Mouse (Mus musculus) embryonic facial prominence, embryonic 10.5 days (tissue): ENCODE results near the gene C1qtnf6. TPM values are rescaled to one million over a fixed set of nuclear protein-coding genes. Genes with fewer than 3 reads are reported as not detected.

Experiments
- DNase-seq: peaks from one replicate; pipeline ENCODE4 v3.0.0-alpha.2; 2017; ENCODE audit warnings: low spot score
- H3K27ac ChIP-seq: fragments of 300-500 bp; sonication (generic); replicated peaks from 2 replicates; pipeline ENCODE4 v1.5.1; 2016; ENCODE audit warnings: mild to moderate bottlenecking
- H3K27me3 ChIP-seq: fragments of 300-500 bp; sonication (generic); replicated peaks from 2 replicates; pipeline ENCODE4 v1.6.1; 2016; ENCODE audit warnings: low read depth, mild to moderate bottlenecking; ENCODE audit not compliant: poor library complexity, severe bottlenecking
- H3K36me3 ChIP-seq: fragments of 300-500 bp; sonication (generic); replicated peaks from 2 replicates; pipeline ENCODE4 v1.6.1; 2016; ENCODE audit warnings: mild to moderate bottlenecking, moderate library complexity
- H3K4me1 ChIP-seq: fragments of 300-500 bp; sonication (generic); 2 replicates; pipeline ENCODE4 v1.6.1; 2016
- H3K4me3 ChIP-seq: fragments of 300-500 bp; sonication (generic); 2 replicates; pipeline ENCODE4 v1.5.1; 2016; ENCODE audit warnings: mild to moderate bottlenecking, moderate library complexity
- H3K9me3 ChIP-seq: fragments of 300-500 bp; sonication (generic); 2 replicates; pipeline ENCODE4 v1.6.1; 2016; ENCODE audit warnings: mild to moderate bottlenecking
- WGBS: fragments of 180-500 bp; shearing (Covaris S2); methylation state at CpG from one replicate; pipeline ENCODE4 v1.1.7; 2016; 5-methylcytosine and 5-hydroxymethylcytosine counted together
- polyA plus RNA-seq: library from polyadenylated mRNA; unstranded; fragments of >200 nt; fragmentation: Nextera tagmentation; extraction: Ambion mirVana; gene quantifications from 2 replicates; pipeline ENCODE4 v1.2.1, GENCODE M21; 2016

Gene C1qtnf6
- polyA plus RNA-seq, 1 experiment from 2014 or later = 10.4 TPM

DNA sequence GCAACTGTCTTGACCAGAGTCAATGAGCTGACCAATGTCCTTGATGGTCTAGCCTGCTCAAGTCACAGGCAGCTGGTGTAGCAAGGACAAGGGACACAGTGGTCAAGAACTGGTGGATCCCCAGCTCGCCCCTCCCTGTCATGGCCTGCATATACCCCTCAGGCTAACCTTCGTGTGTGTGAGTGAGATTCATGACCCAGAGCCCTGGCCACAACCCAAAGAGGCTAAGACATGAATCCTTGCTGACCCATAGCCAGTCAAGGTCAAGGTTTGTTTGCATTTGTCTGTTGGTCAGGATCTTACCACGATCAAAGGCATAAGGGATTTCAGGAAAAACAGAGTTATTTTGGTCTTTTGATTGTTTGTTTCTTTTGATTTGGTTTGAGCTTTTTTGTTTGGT is 48.7 kb downstream of the C1qtnf6 start:
- H3K36me3 ChIP-seq = no peaks in the 10 kb centered on the region
- 0 out of 2 replicates have a peak, but pooled peaks cover 7% of the 10 kb centered on the region for H3K4me1 ChIP-seq
- H3K4me3 ChIP-seq = no peak overlapping the region
- H3K27me3 ChIP-seq = 0 out of 2 replicates have a peak, but pooled peaks cover 7% of the 10 kb centered on the region
- H3K27ac ChIP-seq = no peak overlapping the region
- no peak for DNase-seq
- no peaks in the 10 kb centered on the region for H3K9me3 ChIP-seq
- WGBS = 70% methylated on average over 3 of the region's 3 CpGs

DNA sequence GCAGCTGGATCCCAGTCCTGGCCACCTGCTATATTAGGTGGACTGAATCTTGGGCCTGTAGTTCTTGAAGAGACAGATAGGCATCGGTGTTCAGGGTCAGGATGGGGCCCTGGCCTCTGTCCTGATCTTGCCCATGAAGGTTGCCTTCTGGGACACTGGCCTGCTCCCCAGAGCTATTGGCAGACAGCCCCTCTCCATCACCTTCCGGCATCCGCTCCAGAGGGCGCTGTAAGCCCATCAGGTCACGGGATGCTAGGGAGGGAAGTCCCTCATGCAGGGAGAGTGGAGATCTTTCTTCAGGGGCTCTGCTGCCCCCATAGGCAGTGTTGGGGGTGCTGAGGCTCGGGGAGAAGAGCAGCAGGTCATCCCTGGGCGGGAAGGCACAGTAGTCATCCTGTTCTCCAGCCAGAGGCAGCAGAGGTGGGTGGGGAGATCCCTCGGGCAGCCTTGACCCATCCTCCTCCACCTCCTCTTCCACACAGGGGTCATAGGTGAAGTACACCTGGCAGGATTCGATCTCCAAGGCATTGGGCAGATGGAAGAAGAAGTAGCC is 49.7 kb downstream of the C1qtnf6 start:
- no peak for DNase-seq
- no peak overlapping the region for H3K4me3 ChIP-seq
- no peak overlapping the region for H3K27ac ChIP-seq
- H3K4me1 ChIP-seq = 0 out of 2 replicates have a peak, but pooled peaks cover 7% of the 10 kb centered on the region
- no peaks in the 10 kb centered on the region for H3K36me3 ChIP-seq
- WGBS = 49% methylated on average over 9 of the region's 9 CpGs
- 0 out of 2 replicates have a peak, but pooled peaks cover 2% of the 10 kb centered on the region for H3K27me3 ChIP-seq
- H3K9me3 ChIP-seq = no peaks in the 10 kb centered on the region

DNA sequence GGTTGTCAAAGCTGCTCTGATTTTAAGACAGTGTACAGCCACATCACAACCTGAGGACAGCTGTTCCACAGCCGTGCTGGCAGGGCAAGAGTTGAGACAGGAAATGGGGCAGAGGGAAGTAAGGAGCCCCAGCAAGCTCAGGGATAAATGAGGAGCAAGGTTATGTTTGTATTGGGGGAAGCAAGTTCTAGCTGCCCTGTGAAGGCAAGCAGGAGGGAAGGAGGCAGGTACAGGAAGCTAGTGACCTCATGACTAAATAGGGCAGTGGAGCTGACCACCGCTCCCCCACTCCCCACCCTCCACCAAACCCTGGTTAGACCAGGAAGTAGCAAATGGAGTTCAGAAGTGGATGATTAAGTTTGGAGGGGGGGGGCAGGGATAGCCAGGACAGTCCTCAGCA is 50.2 kb downstream of the C1qtnf6 start:
- WGBS = 72% methylated on average over 2 of the region's 2 CpGs
- Histone ChIP-seq H3K4me3 (no peak overlapping the region), H3K27me3 (no peaks in the 10 kb centered on the region), H3K4me1 (0 out of 2 replicates have a peak, but pooled peaks cover 7% of the 10 kb centered on the region), H3K27ac (no peak overlapping the region), H3K36me3 (no peaks in the 10 kb centered on the region), H3K9me3 (no peaks in the 10 kb centered on the region)
- no peak for DNase-seq

DNA sequence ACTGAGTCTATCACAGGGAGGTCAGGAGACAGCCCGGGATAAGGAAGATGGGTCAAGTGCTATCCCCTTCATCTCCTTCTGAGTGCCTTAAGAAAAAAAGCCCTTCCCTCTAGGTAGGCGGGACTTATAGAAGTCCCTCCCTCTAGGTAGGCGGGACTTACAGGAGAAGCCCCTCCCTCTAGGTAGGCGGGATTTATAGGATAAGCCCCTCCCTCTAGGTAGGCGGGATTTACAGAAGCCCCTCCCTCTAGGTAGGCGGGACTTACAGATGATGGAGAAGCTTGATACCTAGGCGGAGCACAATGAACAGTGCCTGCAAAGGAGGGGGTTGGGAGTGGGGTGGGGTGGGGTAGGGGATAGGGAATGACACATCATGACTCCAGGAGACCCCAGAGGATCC is 51.1 kb downstream of the C1qtnf6 start:
- no peaks in the 10 kb centered on the region for H3K9me3 ChIP-seq
- DNase-seq = no peak
- H3K4me1 ChIP-seq = 0 out of 2 replicates have a peak, but pooled peaks cover 7% of the 10 kb centered on the region
- no peaks in the 10 kb centered on the region for H3K27me3 ChIP-seq
- no peak overlapping the region for H3K4me3 ChIP-seq
- 71% methylated on average over 7 of the region's 7 CpGs for WGBS
- no peaks in the 10 kb centered on the region for H3K36me3 ChIP-seq
- no peak overlapping the region for H3K27ac ChIP-seq

DNA sequence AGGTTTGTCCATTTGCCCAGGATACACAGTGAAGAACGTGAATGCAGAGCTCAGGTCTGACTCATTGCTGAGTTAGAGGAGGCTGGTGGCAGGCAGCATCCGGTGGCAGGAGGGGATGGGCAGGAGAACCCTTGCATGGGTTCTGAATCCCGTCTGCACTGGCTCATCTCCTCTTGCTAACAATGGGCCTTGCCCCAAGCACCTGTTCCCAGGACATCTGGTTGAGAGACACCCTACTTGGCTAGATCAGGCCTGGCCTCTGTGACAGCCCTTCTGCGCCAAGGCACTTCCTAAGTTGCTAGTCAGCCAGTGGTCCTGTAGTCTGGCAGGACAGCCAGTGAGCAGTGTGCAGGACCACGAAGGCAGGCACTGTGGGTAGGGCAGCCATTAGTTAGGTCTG is 51.7 kb downstream of the C1qtnf6 start:
- Histone ChIP-seq H3K4me1 (0 out of 2 replicates have a peak, but pooled peaks cover 7% of the 10 kb centered on the region), H3K9me3 (no peaks in the 10 kb centered on the region), H3K27ac (no peak overlapping the region), H3K36me3 (no peaks in the 10 kb centered on the region), H3K4me3 (no peak overlapping the region), H3K27me3 (no peaks in the 10 kb centered on the region)
- no peak for DNase-seq
- 76% methylated on average over 5 of the region's 5 CpGs for WGBS

DNA sequence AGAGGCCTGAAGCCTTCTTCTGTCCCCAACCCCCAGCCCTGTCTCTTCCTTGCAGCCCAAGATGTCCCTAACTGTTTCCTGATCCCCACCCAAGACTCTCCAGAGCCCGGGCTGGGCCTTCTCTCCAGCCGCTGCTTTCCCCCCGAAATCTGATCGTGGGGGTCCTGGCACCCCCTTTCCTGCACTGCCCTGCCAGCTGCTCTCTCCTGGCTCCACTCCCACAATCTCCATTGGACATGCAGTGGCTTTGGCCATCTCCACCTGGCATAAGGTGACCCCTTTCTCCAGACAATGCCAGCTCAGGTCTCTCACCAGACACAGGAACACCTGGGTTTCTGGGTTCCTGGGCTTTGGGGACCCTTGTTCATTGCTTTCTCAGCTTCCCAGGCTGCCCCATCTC is 53.1 kb downstream of the C1qtnf6 start:
- DNase-seq = no peak
- WGBS = 87% methylated on average over 4 of the region's 4 CpGs
- Histone ChIP-seq H3K36me3 (no peaks in the 10 kb centered on the region), H3K9me3 (no peaks in the 10 kb centered on the region), H3K27ac (no peak overlapping the region), H3K4me1 (0 out of 2 replicates have a peak, but pooled peaks cover 7% of the 10 kb centered on the region), H3K4me3 (no peak overlapping the region), H3K27me3 (no peaks in the 10 kb centered on the region; the same call in 1 of the 2 replicates)

DNA sequence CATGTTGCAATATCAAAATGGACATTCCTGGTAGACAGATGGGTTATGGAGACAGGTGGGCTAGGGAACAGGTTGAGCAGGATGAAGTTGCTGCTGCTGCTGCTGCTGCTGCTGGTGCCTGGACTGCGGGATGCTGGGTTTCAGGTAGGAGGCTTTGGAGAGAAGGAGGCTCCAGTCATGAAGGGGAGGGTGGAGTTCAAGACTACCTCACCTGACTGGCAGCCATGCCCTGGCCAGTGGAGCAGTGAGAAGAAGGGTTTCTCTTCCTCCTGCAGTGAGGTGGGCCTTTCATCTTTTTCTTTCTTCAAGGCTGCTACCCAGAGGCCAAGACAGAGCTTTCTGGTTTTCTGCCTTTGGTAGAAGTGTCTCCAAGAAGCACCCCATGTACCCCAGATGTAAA is 54.3 kb downstream of the C1qtnf6 start:
- DNase-seq = no peak
- Histone ChIP-seq H3K27ac (no peak overlapping the region), H3K9me3 (no peaks in the 10 kb centered on the region), H3K4me3 (no peak overlapping the region), H3K36me3 (no peaks in the 10 kb centered on the region), H3K4me1 (peaks cover 12% of the 10 kb centered on the region), H3K27me3 (no peaks in the 10 kb centered on the region; the same call in 1 of the 2 replicates)
- 84% methylated on average over 1 of the region's 1 CpGs for WGBS

DNA sequence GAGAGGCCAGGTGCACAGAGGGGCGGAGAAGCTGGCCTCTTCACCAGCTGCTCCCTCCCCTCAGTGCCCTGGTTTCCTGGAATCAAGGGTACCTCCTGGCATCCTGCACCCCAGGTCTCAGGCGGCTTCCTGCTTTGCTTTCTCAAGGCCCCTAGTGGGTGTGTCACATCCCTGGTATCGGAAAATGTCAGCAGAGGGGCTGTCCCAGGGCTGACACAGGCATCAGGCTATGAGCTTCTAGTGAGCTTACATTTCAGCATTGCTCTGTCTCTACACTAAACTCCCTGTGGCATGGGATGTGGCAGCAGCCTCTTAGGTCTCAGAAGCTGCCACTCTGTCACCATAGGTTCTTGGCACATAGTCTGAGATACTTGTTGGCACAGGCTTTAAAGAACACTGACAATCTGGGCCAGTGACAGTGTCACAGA is 55.6 kb downstream of the C1qtnf6 start:
- H3K27ac ChIP-seq = no peak overlapping the region
- DNase-seq = no peak
- WGBS = 62% methylated on average over 3 of the region's 3 CpGs

DNA sequence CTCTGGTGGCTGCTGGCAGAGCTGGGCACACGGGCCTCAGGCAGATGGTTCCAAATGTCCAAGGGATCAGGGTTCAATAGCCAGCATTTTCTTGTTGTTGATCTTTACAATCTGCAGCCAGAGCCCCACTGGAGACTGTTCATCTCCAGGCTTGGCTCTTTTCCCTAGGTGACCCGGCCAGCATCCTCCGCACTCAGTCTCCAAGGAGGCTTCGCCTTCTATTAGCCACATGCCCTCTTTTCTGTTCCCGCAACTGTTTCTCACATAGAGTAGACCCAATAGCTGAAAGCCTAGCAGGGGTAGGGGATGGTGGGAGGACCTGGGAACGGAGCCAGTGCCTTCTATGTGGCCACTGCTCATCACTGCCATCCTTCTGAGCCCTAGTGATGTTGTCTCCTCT is 57.8 kb downstream of the C1qtnf6 start:
- Histone ChIP-seq H3K27me3 (no peaks in the 10 kb centered on the region; the same call in 1 of the 2 replicates), H3K4me3 (no peak overlapping the region), H3K36me3 (no peaks in the 10 kb centered on the region), H3K4me1 (peaks cover 22% of the 10 kb centered on the region), H3K9me3 (no peaks in the 10 kb centered on the region), H3K27ac (no peak overlapping the region)
- whole genome bisulfite sequencing = 87% methylated on average over 6 of the region's 6 CpGs
- no peak for DNase-seq

More for the DNA sequence above, 55.6 kb downstream of the C1qtnf6 start:
- Histone ChIP-seq H3K4me3 (no peak overlapping the region), H3K4me1 (peaks cover 15% of the 10 kb centered on the region), H3K27me3 (no peaks in the 10 kb centered on the region; the same call in 1 of the 2 replicates), H3K36me3 (no peaks in the 10 kb centered on the region), H3K9me3 (no peaks in the 10 kb centered on the region)

Other genes with a start within 250 kb of the C1qtnf6 start
- gene Csf2rb2, start 225.7 kb downstream of the C1qtnf6 start, polyA plus RNA-seq = 0.48 and 0.51 TPM in 2 replicates
- gene Csf2rb, start 205.7 kb downstream of the C1qtnf6 start, polyA plus RNA-seq = 2.1 and 2.2 TPM in 2 replicates
- not detected in 2 replicates for gene Tex33, start 135.5 kb downstream of the C1qtnf6 start, polyA plus RNA-seq
- gene Tst, start 125.5 kb downstream of the C1qtnf6 start, polyA plus RNA-seq = 10.4 and 12.7 TPM in 2 replicates
- 0.98 and 1.1 TPM in 2 replicates for gene Mpst, start 125.0 kb downstream of the C1qtnf6 start, polyA plus RNA-seq
- gene Kctd17, start 102.9 kb downstream of the C1qtnf6 start, polyA plus RNA-seq = 49.6 and 51.6 TPM in 2 replicates
- 0.24 and 0.37 TPM in 2 replicates for gene Tmprss6, start 62.8 kb downstream of the C1qtnf6 start, polyA plus RNA-seq
- gene Il2rb, start 36.1 kb downstream of the C1qtnf6 start, polyA plus RNA-seq = 0.09 TPM in 1 of 2 replicates, not detected in the other
- not detected in 2 replicates for gene Sstr3, start 13.3 kb upstream of the C1qtnf6 start, polyA plus RNA-seq
- 5.0 and 7.7 TPM in 2 replicates for gene Rac2, start 41.4 kb upstream of the C1qtnf6 start, polyA plus RNA-seq
- gene Cyth4, start 65.6 kb upstream of the C1qtnf6 start, polyA plus RNA-seq = 3.8 and 5.8 TPM in 2 replicates
- 0.05 and 0.16 TPM in 2 replicates for gene Elfn2, start 187.4 kb upstream of the C1qtnf6 start, polyA plus RNA-seq
- gene Mfng, start 242.1 kb upstream of the C1qtnf6 start, polyA plus RNA-seq = 36.4 and 39.0 TPM in 2 replicates